Mouse (Mus musculus): ENCODE data around the gene Teddm2.
A peak's percentile ranks its signal among the peaks of the same experiment; 100 is the strongest.

Teddm2 gene

GRCm38 (mm10) chr1:153899731-153900380 is at the start of gene Teddm2, which contains the start of gene Glul:
Teddm2 (minus strand) TSS chr1:153900228.
Glul (plus strand) TSS chr1:153899944.
- DNase-seq (ENCODE audit: low spot score), result peak; percentile 97

GRCm38 (mm10) chr1:153947837-153948236 is 47.8 kb upstream of the Teddm2 start:
- DNase-seq (ENCODE audit: low spot score), result no peak

GRCm38 (mm10) chr1:153946971-153947370 is 46.9 kb upstream of the Teddm2 start:
- DNase-seq (ENCODE audit: low spot score), result no peak

GRCm38 (mm10) chr1:153945181-153945580 is 45.2 kb upstream of the Teddm2 start:
- DNase-seq (ENCODE audit: low spot score), result no peak

GRCm38 (mm10) chr1:153940986-153941385 is 41.0 kb upstream of the Teddm2 start:
- DNase-seq (ENCODE audit: low spot score), result no peak

- no peak for DNase-seq (ENCODE audit: low spot score)
Measured at GRCm38 (mm10) chr1:153937025-153937424, 37.0 kb upstream of the Teddm2 start.

GRCm38 (mm10) chr1:153935844-153936380 is 35.9 kb upstream of the Teddm2 start:
- no peak for DNase-seq (ENCODE audit: low spot score)

- no peak for DNase-seq (ENCODE audit: low spot score)
Measured at GRCm38 (mm10) chr1:153933772-153934171, 33.7 kb upstream of the Teddm2 start.

- DNase-seq (ENCODE audit: low spot score), result no peak
Measured at GRCm38 (mm10) chr1:153930431-153930830, 30.4 kb upstream of the Teddm2 start.

GRCm38 (mm10) chr1:153924395-153925385 is 24.7 kb upstream of the Teddm2 start:
- DNase-seq (ENCODE audit: low spot score), result no peak

- peak; percentile 17 for DNase-seq (ENCODE audit: low spot score)
Measured at GRCm38 (mm10) chr1:153922571-153923021, 22.6 kb upstream of the Teddm2 start.

- no peak for DNase-seq (ENCODE audit: low spot score)
Measured at GRCm38 (mm10) chr1:153921642-153922041, 21.6 kb upstream of the Teddm2 start.

- no peak for DNase-seq (ENCODE audit: low spot score)
Measured at GRCm38 (mm10) chr1:153918521-153919206, 18.6 kb upstream of the Teddm2 start.

- no peak for DNase-seq (ENCODE audit: low spot score)
Measured at GRCm38 (mm10) chr1:153913869-153914268, 13.8 kb upstream of the Teddm2 start.

- no peak for DNase-seq (ENCODE audit: low spot score)
Measured at GRCm38 (mm10) chr1:153911276-153911795, 11.3 kb upstream of the Teddm2 start.

GRCm38 (mm10) chr1:153910423-153910822 is 10.4 kb upstream of the Teddm2 start:
- DNase-seq (ENCODE audit: low spot score), result no peak

- DNase-seq (ENCODE audit: low spot score), result no peak
Measured at GRCm38 (mm10) chr1:153909963-153910291, 9.9 kb upstream of the Teddm2 start.

- DNase-seq (ENCODE audit: low spot score), result no peak
Measured at GRCm38 (mm10) chr1:153909213-153909962, 9.4 kb upstream of the Teddm2 start.

- DNase-seq (ENCODE audit: low spot score), result no peak
Measured at GRCm38 (mm10) chr1:153908741-153909140, 8.7 kb upstream of the Teddm2 start.

- DNase-seq (ENCODE audit: low spot score), result no peak
Measured at GRCm38 (mm10) chr1:153908208-153908607, 8.2 kb upstream of the Teddm2 start.

- DNase-seq (ENCODE audit: low spot score), result no peak
Measured at GRCm38 (mm10) chr1:153905884-153906283, 5.9 kb upstream of the Teddm2 start.

Measured in embryo, embryonic 10 days (tissue).